Mouse (Mus musculus) kidney, adult 2 months (tissue): ENCODE data around the gene Hapln2.

Experiments used
- CTCF ChIP-seq: fragments of 200-500 bp; conservative IDR thresholded peaks from 2 replicates; pipeline ENCODE4 v1.5.1; 2011; ENCODE audit warnings: low read depth, mild to moderate bottlenecking, control low read depth, low read length, moderate library complexity, mixed read lengths; ENCODE audit not compliant: insufficient read depth, insufficient read length
- POLR2A ChIP-seq: fragments of 200-500 bp; IDR thresholded peaks from one replicate; pipeline ENCODE4 v1.6.1; 2011; ENCODE audit warnings: low read depth, low read length, control low read depth

GRCm38 (mm10) chr3:88005822-88006786 lies 21.3 kb downstream of the Hapln2 start:
- TF ChIP-seq CTCF (peak; percentile 38), POLR2A (no peak)
